Mouse (Mus musculus): ENCODE measurements around the gene Ppp2ca.

- TF ChIP-seq CTCF (IDR thresholded peaks at IDR 0.05; ENCODE audit: insufficient read depth, low read depth, low read length) (0 out of 2 replicates have a peak, but pooled peaks have one; percentile 15), POLR2A (IDR thresholded peaks at IDR 0.05; ENCODE audit: insufficient read depth, low read depth, low read length) (peak; percentile 84)
Measured at GRCm38 (mm10) chr11:52098398-52098946, at the start of gene Ppp2ca.

Measured in olfactory bulb, adult 2 months (tissue).